13 mouse cellular contexts compared by ENCODE assay signal in the genomic region with DNA sequence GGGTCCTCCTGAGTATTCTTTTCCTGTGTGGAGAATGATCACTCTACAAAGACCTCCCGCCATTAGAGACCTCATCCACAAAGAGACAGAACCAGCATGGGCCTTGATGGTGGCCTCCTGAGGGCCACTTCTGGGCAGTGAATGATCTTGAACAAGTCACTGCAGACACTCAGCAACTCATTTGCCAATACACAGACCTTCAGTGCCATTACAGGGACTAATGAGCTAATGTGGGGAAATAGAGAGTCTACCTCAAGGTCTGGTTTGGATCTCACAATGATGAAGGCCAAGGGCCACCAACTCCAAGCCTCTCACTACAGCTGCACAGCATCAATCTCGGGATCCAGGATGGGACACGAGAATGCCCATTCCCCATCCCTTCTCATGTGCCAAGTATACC.
DNase-seq lines count a peak whose midpoint lies in the region; ATAC-seq and TF ChIP-seq lines count a peak whose summit lies in the region.
"Had no signal": no experiment of that assay in that cellular context is flagged by ENCODE, and none has a peak within 500 bp of the region (broad histone marks: within the 10 kb centered on the region; RNA-seq: fewer than 3 reads in every experiment).

No protein-coding gene starts in this region.

- DNase-seq in gastrocnemius, adult 2 months, result peak; percentile 17
- no peak for DNase-seq in gastrocnemius, adult 18-20 months (ENCODE audit: low spot score)
- no peak for DNase-seq in kidney, adult 2 months
- no peak for DNase-seq in kidney, adult 8-10 months
- DNase-seq in lung, postnatal 4 days, result no peak
- DNase-seq in right cerebral cortex, postnatal 14 days, result no peak
- DNase-seq: cerebellum, adult 11-12 months had no signal

- TF ChIP-seq POLR2A in kidney, adult 2 months (IDR thresholded peaks at IDR 0.05; ENCODE audit: low read depth, low read length), result no peak

- no peaks in the 10 kb centered on the region for H3K27me3 ChIP-seq in kidney, adult 2 months (replicated peaks; ENCODE audit: control insufficient read depth, insufficient read depth, low read length)
- no peaks in the 10 kb centered on the region for H3K27me3 ChIP-seq in lung, embryonic 16.5 days (ENCODE audit: control insufficient read depth, insufficient read depth, low read depth, low read length)
- H3K27me3 ChIP-seq: embryonic facial prominence, embryonic 12.5 days; forebrain, embryonic 15.5 days; heart, embryonic 15.5 days; hindbrain, embryonic 15.5 days had no signal

- H3K4me3 ChIP-seq in gastrocnemius, adult 2 months, result 0 out of 2 replicates have a peak overlapping the region, but pooled peaks have one; percentile 56
- H3K4me3 ChIP-seq in kidney, adult 2 months (ENCODE audit: insufficient read depth, low read depth, low read length), result no peak overlapping the region
- H3K4me3 ChIP-seq in lung, embryonic 16.5 days (ENCODE audit: low read length), result peak overlapping the region; percentile 35
- H3K4me3 ChIP-seq: embryonic facial prominence, embryonic 12.5 days; forebrain, embryonic 15.5 days; heart, embryonic 15.5 days; hindbrain, embryonic 15.5 days had no signal

- intact Hi-C loops in gastrocnemius, adult 2 months (cut with DNase I), result loop anchor here (2.0 kb wide), 1 partner anchor 128 kb away; the partner anchor contains the start of genes Rufy4 and Tns1

- no peak for ATAC-seq in lung, embryonic 16.5 days (ENCODE audit: low read depth)
- ATAC-seq: forebrain, embryonic 15.5 days; intestine, embryonic 16.5 days had no signal

- no peaks in the 10 kb centered on the region for H3K9me3 ChIP-seq in lung, embryonic 16.5 days (ENCODE audit: control insufficient read depth, low read length)
- H3K9me3 ChIP-seq: embryonic facial prominence, embryonic 12.5 days; forebrain, embryonic 15.5 days; heart, embryonic 15.5 days; hindbrain, embryonic 15.5 days had no signal

- peak overlapping the region; percentile 51 for H3K4me2 ChIP-seq in lung, embryonic 16.5 days (ENCODE audit: low read depth, low read length)
- H3K4me2 ChIP-seq: embryonic facial prominence, embryonic 12.5 days; forebrain, embryonic 15.5 days; hindbrain, embryonic 15.5 days had no signal

- no peak overlapping the region for H3K9ac ChIP-seq in lung, embryonic 16.5 days (ENCODE audit: low read length)
- H3K9ac ChIP-seq: embryonic facial prominence, embryonic 12.5 days; forebrain, embryonic 15.5 days; hindbrain, embryonic 15.5 days had no signal

- peak overlapping the region; percentile 90 for H3K27ac ChIP-seq in gastrocnemius, adult 2 months
- peak overlapping the region; percentile 61; the same call in 1 of the 2 replicates for H3K27ac ChIP-seq in kidney, adult 2 months (ENCODE audit: insufficient read depth, low read depth, low read length)
- peak overlapping the region; percentile 25 for H3K27ac ChIP-seq in lung, embryonic 16.5 days (ENCODE audit: low read length)
- H3K27ac ChIP-seq: embryonic facial prominence, embryonic 12.5 days; forebrain, embryonic 15.5 days; hindbrain, embryonic 15.5 days had no signal

- H3K4me1 ChIP-seq in kidney, adult 2 months (ENCODE audit: control insufficient read depth, insufficient read depth, low read length), result peaks cover 59% of the 10 kb centered on the region
- peaks cover 72% of the 10 kb centered on the region for H3K4me1 ChIP-seq in lung, embryonic 16.5 days (replicated peaks; ENCODE audit: control insufficient read depth, insufficient read depth, low read length)
- H3K4me1 ChIP-seq: forebrain, embryonic 15.5 days had no signal

- WGBS in kidney, adult 2 months, result 82% methylated on average over 3 of the region's 3 CpGs
- WGBS in lung, embryonic 16.5 days, result 81% methylated on average over 3 of the region's 3 CpGs

- H3K36me3 ChIP-seq in kidney, adult 2 months (ENCODE audit: control insufficient read depth, insufficient read depth, low read length), result peaks cover 38% of the 10 kb centered on the region
- H3K36me3 ChIP-seq in lung, embryonic 16.5 days (ENCODE audit: control insufficient read depth, insufficient read depth, low read length), result peaks cover 16% of the 10 kb centered on the region; the same call in 1 of the 2 replicates
- H3K36me3 ChIP-seq: forebrain, embryonic 15.5 days; hindbrain, embryonic 15.5 days had no signal

- no peak for TF ChIP-seq CTCF in gastrocnemius, adult 2 months (IDR thresholded peaks at IDR 0.05)
- TF ChIP-seq CTCF in kidney, adult 2 months (conservative IDR thresholded peaks at IDR 0.05; ENCODE audit: insufficient read depth, insufficient read length, low read depth, low read length), result no peak

Comparison
In these comparisons a context has a peak if more than half of its experiments do, and no peak if none do; other contexts are left out.
1. H3K27ac ChIP-seq: peak in every context shown above with its lines; median percentile 90 in gastrocnemius, adult 2 months; 61 in kidney, adult 2 months; 25 in lung, embryonic 16.5 days.